Mouse (Mus musculus) forebrain, postnatal 0 days (tissue): ENCODE data around the gene Dusp8. TPM values are rescaled to one million over a fixed set of nuclear protein-coding genes. Genes with fewer than 3 reads are reported as not detected.

Source experiments
- ATAC-seq: fragments of 200-750 bp; cut with Nextera tagmentation; 2 replicates; pipeline ENCODE4 v1.8.0; 2017; ENCODE audit warnings: mild to moderate bottlenecking, moderate library complexity
- DNase-seq: peaks from one replicate; pipeline ENCODE4 v3.0.0-alpha.2; 2015
- H3K27ac ChIP-seq: fragments of 300-500 bp; sonication (generic); 2 replicates; pipeline ENCODE4 v1.5.1; 2014; ENCODE audit warnings: low read depth, mild to moderate bottlenecking, antibody characterized with exemption, low read length, moderate library complexity, mixed read lengths
- H3K27me3 ChIP-seq: fragments of 300-500 bp; sonication (generic); 2 replicates; pipeline ENCODE4 v1.6.1; 2014; ENCODE audit warnings: mild to moderate bottlenecking, low read length, mixed read lengths; ENCODE audit not compliant: insufficient read depth
- H3K36me3 ChIP-seq: fragments of 300-500 bp; sonication (generic); 2 replicates; pipeline ENCODE4 v1.6.1; 2014; ENCODE audit warnings: mild to moderate bottlenecking, moderate library complexity; ENCODE audit not compliant: insufficient read depth
- H3K4me1 ChIP-seq: fragments of 300-500 bp; sonication (generic); 2 replicates; pipeline ENCODE4 v1.6.1; 2014; ENCODE audit warnings: antibody characterized with exemption; ENCODE audit not compliant: insufficient read depth
- H3K4me2 ChIP-seq: fragments of 300-500 bp; sonication (generic); 2 replicates; pipeline ENCODE4 v1.6.1; 2014; ENCODE audit warnings: low read depth, mild to moderate bottlenecking, moderate library complexity
- H3K4me3 ChIP-seq: fragments of 300-500 bp; sonication (generic); 2 replicates; pipeline ENCODE4 v1.5.1; 2014; ENCODE audit warnings: low read depth, low read length, mixed read lengths
- H3K9ac ChIP-seq: fragments of 300-500 bp; sonication (generic); 2 replicates; pipeline ENCODE4 v1.6.1; 2014; ENCODE audit warnings: mild to moderate bottlenecking
- H3K9me3 ChIP-seq: fragments of 300-500 bp; sonication (generic); 2 replicates; pipeline ENCODE4 v1.6.1; 2016; ENCODE audit warnings: low read length
- CTCF ChIP-seq: sonication (generic); IDR thresholded peaks from 2 replicates; pipeline ENCODE4 v1.5.1; 2016; ENCODE audit warnings: antibody characterized with exemption, control low read depth, low read depth
- polyA plus RNA-seq: library from polyadenylated mRNA; unstranded; fragments of >200 nt; fragmentation: Nextera tagmentation; extraction: Ambion mirVana; gene quantifications from 2 replicates; pipeline ENCODE4 v1.2.1, GENCODE M21; 2015
- total RNA-seq: library from RNA; depleted of rRNA; stranded (reverse); fragments of >200 nt; gene quantifications from 2 replicates; pipeline ENCODE4 v1.2.3, GENCODE M21; 2014; rRNA removed

Dusp8 gene
- total and polyA plus RNA-seq, 2 experiments from 2014 or later: 92.6 to 106 TPM

GRCm38 (mm10) chr7:142030073-142030472 is 65.6 kb downstream of the Dusp8 start:
- H3K27ac ChIP-seq: no peak overlapping the region
- H3K9me3 ChIP-seq: no peaks in the 10 kb centered on the region
- ATAC-seq (no peak), DNase-seq (no peak)
- H3K4me1 ChIP-seq: no peaks in the 10 kb centered on the region
- no peak overlapping the region for H3K4me3 ChIP-seq
- no peaks in the 10 kb centered on the region for H3K36me3 ChIP-seq
- TF ChIP-seq CTCF: no peak
- no peaks in the 10 kb centered on the region for H3K27me3 ChIP-seq
- H3K4me2 ChIP-seq: no peak overlapping the region
- H3K9ac ChIP-seq: no peak overlapping the region

Other genes with a start within 250 kb of the Dusp8 start
- 73.4 and 89.8 TPM in 2 replicates for gene Tollip, start 177.3 kb downstream of the Dusp8 start, total RNA-seq
- 64.5 and 78.3 TPM in 2 replicates for gene Tollip, start 177.3 kb downstream of the Dusp8 start, polyA plus RNA-seq
- gene Brsk2, start 146.1 kb downstream of the Dusp8 start, total RNA-seq: 107 and 132 TPM in 2 replicates
- 15.8 and 18.3 TPM in 2 replicates for gene Brsk2, start 146.1 kb downstream of the Dusp8 start, polyA plus RNA-seq
- 37.8 and 42.5 TPM in 2 replicates for gene Mob2, start 34.8 kb downstream of the Dusp8 start, total RNA-seq
- 39.8 and 39.9 TPM in 2 replicates for gene Mob2, start 34.8 kb downstream of the Dusp8 start, polyA plus RNA-seq
- not detected in 2 replicates for gene Gm45618, start 24.9 kb upstream of the Dusp8 start, total RNA-seq
- gene Gm45618, start 24.9 kb upstream of the Dusp8 start, polyA plus RNA-seq: 0.24 TPM in 1 of 2 replicates, not detected in the other
- not detected in 2 replicates for gene Gm39115, start 40.2 kb upstream of the Dusp8 start, total RNA-seq
- gene Gm39115, start 40.2 kb upstream of the Dusp8 start, polyA plus RNA-seq: not detected in 2 replicates
- not detected in 2 replicates for gene Gm45337, start 48.8 kb upstream of the Dusp8 start, total RNA-seq
- not detected in 2 replicates for gene Gm45337, start 48.8 kb upstream of the Dusp8 start, polyA plus RNA-seq
- not detected in 2 replicates for gene Gm29735, start 61.3 kb upstream of the Dusp8 start, total RNA-seq
- gene Gm29735, start 61.3 kb upstream of the Dusp8 start, polyA plus RNA-seq: not detected in 2 replicates
- gene Gm4553, start 69.9 kb upstream of the Dusp8 start, total RNA-seq: not detected in 2 replicates
- not detected in 2 replicates for gene Gm4553, start 69.9 kb upstream of the Dusp8 start, polyA plus RNA-seq
- gene Krtap5-2, start 80.2 kb upstream of the Dusp8 start, total RNA-seq: 0.08 TPM in 1 of 2 replicates, not detected in the other
- gene Krtap5-2, start 80.2 kb upstream of the Dusp8 start, polyA plus RNA-seq: not detected in 2 replicates
- gene Gm10153, start 94.5 kb upstream of the Dusp8 start, total RNA-seq: not detected in 2 replicates
- gene Gm10153, start 94.5 kb upstream of the Dusp8 start, polyA plus RNA-seq: not detected in 2 replicates
- gene Krtap5-3, start 105.5 kb upstream of the Dusp8 start, total RNA-seq: not detected in 2 replicates
- gene Krtap5-3, start 105.5 kb upstream of the Dusp8 start, polyA plus RNA-seq: not detected in 2 replicates
- gene Gm7579, start 116.0 kb upstream of the Dusp8 start, total RNA-seq: not detected in 2 replicates
- not detected in 2 replicates for gene Gm7579, start 116.0 kb upstream of the Dusp8 start, polyA plus RNA-seq
- not detected in 2 replicates for gene Krtap5-5, start 134.1 kb upstream of the Dusp8 start, total RNA-seq
- gene Krtap5-5, start 134.1 kb upstream of the Dusp8 start, polyA plus RNA-seq: not detected in 2 replicates
- not detected in 2 replicates for gene Gm40460, start 145.2 kb upstream of the Dusp8 start, total RNA-seq
- gene Gm40460, start 145.2 kb upstream of the Dusp8 start, polyA plus RNA-seq: not detected in 2 replicates
- gene Gm2431, start 162.5 kb upstream of the Dusp8 start, total RNA-seq: not detected in 2 replicates
- not detected in 2 replicates for gene Gm2431, start 162.5 kb upstream of the Dusp8 start, polyA plus RNA-seq
- not detected in 2 replicates for gene Gm4559, start 178.5 kb upstream of the Dusp8 start, total RNA-seq
- gene Gm4559, start 178.5 kb upstream of the Dusp8 start, polyA plus RNA-seq: not detected in 2 replicates
- gene Krtap5-1, start 201.3 kb upstream of the Dusp8 start, total RNA-seq: not detected in 2 replicates
- gene Krtap5-1, start 201.3 kb upstream of the Dusp8 start, polyA plus RNA-seq: not detected in 2 replicates
- gene Krtap5-4, start 207.7 kb upstream of the Dusp8 start, total RNA-seq: not detected in 2 replicates
- not detected in 2 replicates for gene Krtap5-4, start 207.7 kb upstream of the Dusp8 start, polyA plus RNA-seq